Mouse (Mus musculus) kidney, adult 2 months (tissue): ENCODE data around the gene Ifitm2. TPM values are rescaled to one million over a fixed set of nuclear protein-coding genes. Genes with fewer than 3 reads are reported as not detected.

Experiments
- DNase-seq: peaks from one replicate; pipeline ENCODE4 v3.0.0; 2021
- H3K27ac ChIP-seq: fragments of 200-500 bp; 2 replicates; pipeline ENCODE4 v1.5.1; 2012; ENCODE audit warnings: low read depth, low read length, control low read depth, inconsistent platforms; ENCODE audit not compliant: insufficient read depth
- H3K27me3 ChIP-seq: fragments of 200-500 bp; replicated peaks from 2 replicates; pipeline ENCODE4 v1.6.1; 2012; ENCODE audit warnings: mild to moderate bottlenecking, moderate library complexity, low read length, inconsistent platforms; ENCODE audit not compliant: control insufficient read depth, insufficient read depth
- H3K36me3 ChIP-seq: fragments of 200-500 bp; 2 replicates; pipeline ENCODE4 v1.6.1; 2012; ENCODE audit warnings: mild to moderate bottlenecking, moderate library complexity, low read length, inconsistent platforms; ENCODE audit not compliant: control insufficient read depth, insufficient read depth
- H3K4me1 ChIP-seq: fragments of 200-500 bp; 2 replicates; pipeline ENCODE4 v1.6.1; 2011; ENCODE audit warnings: low read length; ENCODE audit not compliant: control insufficient read depth, insufficient read depth
- H3K4me3 ChIP-seq: fragments of 200-500 bp; 2 replicates; pipeline ENCODE4 v1.5.1; 2011; ENCODE audit warnings: mild to moderate bottlenecking, low read depth, low read length, control low read depth; ENCODE audit not compliant: insufficient read depth
- CTCF ChIP-seq: fragments of 200-500 bp; conservative IDR thresholded peaks from 2 replicates; pipeline ENCODE4 v1.5.1; 2011; ENCODE audit warnings: low read depth, mild to moderate bottlenecking, control low read depth, low read length, moderate library complexity, mixed read lengths; ENCODE audit not compliant: insufficient read depth, insufficient read length
- POLR2A ChIP-seq: fragments of 200-500 bp; IDR thresholded peaks from one replicate; pipeline ENCODE4 v1.6.1; 2011; ENCODE audit warnings: low read depth, low read length, control low read depth
- WGBS: fragments of 180-500 bp; shearing (Covaris S2); methylation state at CpG from one replicate; pipeline ENCODE4 v1.1.7; 2018; 5-methylcytosine and 5-hydroxymethylcytosine counted together
- polyA plus RNA-seq: library from polyadenylated mRNA; depleted of rRNA; stranded (reverse); fragments of >200 nt; gene quantifications from 2 replicates; pipeline ENCODE4 v1.2.3, GENCODE M21; 2012

Gene Ifitm2
- polyA plus RNA-seq, 1 experiment: 737 TPM

GRCm38 (mm10) chr7:140949255-140949654 lies 6.5 kb downstream of the Ifitm2 start:
- no peak for TF ChIP-seq POLR2A
- no peak for TF ChIP-seq CTCF
- Histone ChIP-seq H3K36me3 (no peaks in the 10 kb centered on the region), H3K27me3 (no peaks in the 10 kb centered on the region), H3K4me3 (no peak overlapping the region), H3K4me1 (no peaks in the 10 kb centered on the region), H3K27ac (no peak overlapping the region)
- WGBS: 92% methylated on average over 6 of the region's 6 CpGs
- no peak for DNase-seq

- peak; percentile 46 for DNase-seq
- Histone ChIP-seq H3K27me3 (no peaks in the 10 kb centered on the region), H3K27ac (no peak overlapping the region), H3K36me3 (no peaks in the 10 kb centered on the region), H3K4me1 (no peaks in the 10 kb centered on the region), H3K4me3 (no peak overlapping the region)
- TF ChIP-seq POLR2A: no peak
- TF ChIP-seq CTCF: no peak
- 62% methylated on average over 8 of the region's 8 CpGs for WGBS
These were observed 7.6 kb downstream of the Ifitm2 start for GRCm38 (mm10) chr7:140948161-140948560.

- Histone ChIP-seq H3K27me3 (no peaks in the 10 kb centered on the region), H3K4me3 (no peak overlapping the region), H3K36me3 (no peaks in the 10 kb centered on the region), H3K27ac (peak overlapping the region; percentile 4), H3K4me1 (no peaks in the 10 kb centered on the region; the same call in 1 of the 2 replicates)
- WGBS: 68% methylated on average over 7 of the region's 7 CpGs
- no peak for DNase-seq
- no peak for TF ChIP-seq POLR2A
- no peak for TF ChIP-seq CTCF
These were observed 8.8 kb downstream of the Ifitm2 start for GRCm38 (mm10) chr7:140946980-140947379.

- Histone ChIP-seq H3K4me1 (no peaks in the 10 kb centered on the region; the same call in 1 of the 2 replicates), H3K36me3 (no peaks in the 10 kb centered on the region), H3K27me3 (no peaks in the 10 kb centered on the region), H3K4me3 (no peak overlapping the region), H3K27ac (no peak overlapping the region; the same call in 1 of the 2 replicates)
- TF ChIP-seq CTCF (no peak), POLR2A (no peak)
- WGBS: 90% methylated on average over 10 of the region's 10 CpGs
- DNase-seq: no peak
These were observed 9.5 kb downstream of the Ifitm2 start for GRCm38 (mm10) chr7:140946311-140946710.

- H3K36me3 ChIP-seq: no peaks in the 10 kb centered on the region
- H3K27ac ChIP-seq: no peak overlapping the region
- WGBS: 97% methylated on average over 5 of the region's 5 CpGs
- no peak overlapping the region for H3K4me3 ChIP-seq
- no peak for DNase-seq
- TF ChIP-seq POLR2A (no peak), CTCF (no peak)
- H3K27me3 ChIP-seq: no peaks in the 10 kb centered on the region
- no peaks in the 10 kb centered on the region; the same call in 1 of the 2 replicates for H3K4me1 ChIP-seq
These were observed 10.5 kb downstream of the Ifitm2 start for GRCm38 (mm10) chr7:140945247-140945646.

GRCm38 (mm10) chr7:140944236-140944635 lies 11.6 kb downstream of the Ifitm2 start:
- no peak for DNase-seq
- Histone ChIP-seq H3K27me3 (no peaks in the 10 kb centered on the region), H3K4me1 (no peaks in the 10 kb centered on the region; the same call in 1 of the 2 replicates), H3K4me3 (no peak overlapping the region), H3K36me3 (no peaks in the 10 kb centered on the region), H3K27ac (no peak overlapping the region)
- TF ChIP-seq CTCF: no peak
- no peak for TF ChIP-seq POLR2A
- WGBS: 94% methylated on average over 7 of the region's 7 CpGs

GRCm38 (mm10) chr7:140943356-140943755 lies 12.4 kb downstream of the Ifitm2 start:
- Histone ChIP-seq H3K27ac (no peak overlapping the region), H3K4me3 (no peak overlapping the region), H3K4me1 (no peaks in the 10 kb centered on the region; the same call in 1 of the 2 replicates), H3K27me3 (no peaks in the 10 kb centered on the region), H3K36me3 (no peaks in the 10 kb centered on the region)
- WGBS: 60% methylated on average over 4 of the region's 4 CpGs
- TF ChIP-seq POLR2A (no peak), CTCF (no peak)
- no peak for DNase-seq

GRCm38 (mm10) chr7:140942811-140943210 lies 13.0 kb downstream of the Ifitm2 start:
- no peak for DNase-seq
- no peaks in the 10 kb centered on the region for H3K36me3 ChIP-seq
- WGBS: 90% methylated on average over 10 of the region's 10 CpGs
- no peaks in the 10 kb centered on the region; the same call in 1 of the 2 replicates for H3K4me1 ChIP-seq
- no peak overlapping the region for H3K27ac ChIP-seq
- H3K4me3 ChIP-seq: no peak overlapping the region
- no peaks in the 10 kb centered on the region for H3K27me3 ChIP-seq
- no peak for TF ChIP-seq POLR2A
- TF ChIP-seq CTCF: no peak
